Mouse (Mus musculus) brain, embryonic 14.5 days (tissue): ENCODE results near the gene Kctd15.

Source experiments
- CTCF ChIP-seq: fragments of 200-500 bp; IDR thresholded peaks from 2 replicates; pipeline ENCODE4 v1.5.1; 2012; ENCODE audit warnings: inconsistent platforms, mild to moderate bottlenecking, moderate library complexity, borderline replicate concordance; ENCODE audit not compliant: insufficient read depth, insufficient read length; ENCODE audit errors: extremely low read depth
- POLR2A ChIP-seq: fragments of 200-500 bp; IDR thresholded peaks from 2 replicates; pipeline ENCODE4 v1.6.1; 2012; ENCODE audit warnings: mild to moderate bottlenecking, inconsistent platforms, borderline replicate concordance; ENCODE audit not compliant: poor library complexity, insufficient read depth, insufficient read length, severe bottlenecking; ENCODE audit errors: extremely low read depth

DNA sequence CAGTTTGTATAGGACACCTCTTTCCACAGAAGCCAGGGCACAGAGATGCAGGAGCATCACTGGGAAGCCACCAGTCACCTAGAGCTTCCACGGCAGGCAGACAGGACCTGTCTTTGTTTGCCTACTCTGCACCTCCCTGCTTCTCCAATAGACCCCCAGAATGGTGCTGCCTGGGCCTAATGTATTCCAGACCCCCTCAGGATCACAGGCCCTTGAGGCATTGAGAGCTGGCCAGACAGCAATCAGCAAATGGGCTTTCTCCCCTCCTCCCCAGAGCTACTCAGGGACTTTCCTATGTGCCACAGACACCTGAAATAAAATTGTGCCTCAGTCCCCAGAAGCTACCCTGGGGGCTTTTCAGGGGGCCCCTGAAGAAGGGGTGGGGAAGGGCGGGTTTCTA is 5.2 kb downstream of the Kctd15 start:
- TF ChIP-seq CTCF (no peak), POLR2A (no peak)
